Mouse (Mus musculus): ENCODE data around the gene Gm17364. TPM values are rescaled to one million over a fixed set of nuclear protein-coding genes. Genes with fewer than 3 reads are reported as not detected.

The Gm17364 gene
- not detected in 2 replicates for polyA plus RNA-seq (2014; fragmentation: Nextera tagmentation; extraction: Ambion mirVana)

GRCm38 (mm10) chr13:41273927-41274650, at the start of gene Gm17364:
TSS of gene Gm17364 (minus strand) at chr13:41273977.
- Histone ChIP-seq H3K27ac (ENCODE audit: low read depth, low read length) (no peak within 1 kb of the TSS), H3K4me1 (ENCODE audit: control insufficient read depth, insufficient read depth, low read length) (no peaks in the 10 kb centered on the region), H3K9ac (ENCODE audit: low read length) (no peak within 1 kb of the TSS), H3K36me3 (ENCODE audit: control insufficient read depth, insufficient read depth, low read length) (no peaks in the 10 kb centered on the region), H3K27me3 (ENCODE audit: control insufficient read depth, insufficient read depth, low read length) (no peaks in the 10 kb centered on the region), H3K9me3 (ENCODE audit: control insufficient read depth, low read length) (no peaks in the 10 kb centered on the region), H3K4me3 (ENCODE audit: low read depth, low read length) (no peak within 1 kb of the TSS), H3K4me2 (ENCODE audit: low read depth) (no peak within 1 kb of the TSS)
- WGBS = 96% methylated on average over 10 of the region's 10 CpGs
- ATAC-seq (ENCODE audit: insufficient read depth, low FRiP score, low TSS enrichment) (no peak), DNase-seq (ENCODE audit: low spot score) (no peak)

GRCm38 (mm10) chr13:41321433-41321832, 47.7 kb upstream of the Gm17364 start:
- Histone ChIP-seq H3K27me3 (ENCODE audit: control insufficient read depth, insufficient read depth, low read length) (no peaks in the 10 kb centered on the region), H3K27ac (ENCODE audit: low read depth, low read length) (no peak overlapping the region), H3K4me3 (ENCODE audit: low read depth, low read length) (no peak overlapping the region), H3K4me2 (ENCODE audit: low read depth) (no peak overlapping the region), H3K9ac (ENCODE audit: low read length) (no peak overlapping the region), H3K36me3 (ENCODE audit: control insufficient read depth, insufficient read depth, low read length) (peaks cover 1% of the 10 kb centered on the region; the same call in 1 of the 2 replicates), H3K4me1 (ENCODE audit: control insufficient read depth, insufficient read depth, low read length) (peaks cover 3% of the 10 kb centered on the region; the same call in 1 of the 2 replicates), H3K9me3 (ENCODE audit: control insufficient read depth, low read length) (no peaks in the 10 kb centered on the region)
- no peak for ATAC-seq (ENCODE audit: insufficient read depth, low FRiP score, low TSS enrichment)
- no peak for DNase-seq (ENCODE audit: low spot score)
- 87% methylated on average over 3 of the region's 3 CpGs for WGBS

GRCm38 (mm10) chr13:41320749-41321148, 47.0 kb upstream of the Gm17364 start:
- no peak overlapping the region for H3K4me3 ChIP-seq (ENCODE audit: low read depth, low read length)
- no peak overlapping the region for H3K27ac ChIP-seq (ENCODE audit: low read depth, low read length)
- H3K9ac ChIP-seq (ENCODE audit: low read length) = no peak overlapping the region
- H3K9me3 ChIP-seq (ENCODE audit: control insufficient read depth, low read length) = no peaks in the 10 kb centered on the region
- whole genome bisulfite sequencing = 79% methylated on average over 5 of the region's 5 CpGs
- peaks cover 3% of the 10 kb centered on the region; the same call in 1 of the 2 replicates for H3K4me1 ChIP-seq (ENCODE audit: control insufficient read depth, insufficient read depth, low read length)
- no peaks in the 10 kb centered on the region for H3K27me3 ChIP-seq (ENCODE audit: control insufficient read depth, insufficient read depth, low read length)
- no peak overlapping the region for H3K4me2 ChIP-seq (ENCODE audit: low read depth)
- no peak for DNase-seq (ENCODE audit: low spot score)
- peaks cover 7% of the 10 kb centered on the region for H3K36me3 ChIP-seq (ENCODE audit: control insufficient read depth, insufficient read depth, low read length)
- ATAC-seq (ENCODE audit: insufficient read depth, low FRiP score, low TSS enrichment) = no peak

- Histone ChIP-seq H3K4me3 (ENCODE audit: low read depth, low read length) (no peak overlapping the region), H3K36me3 (ENCODE audit: control insufficient read depth, insufficient read depth, low read length) (no peaks in the 10 kb centered on the region), H3K4me1 (ENCODE audit: control insufficient read depth, insufficient read depth, low read length) (peaks cover 6% of the 10 kb centered on the region; the same call in 1 of the 2 replicates), H3K27me3 (ENCODE audit: control insufficient read depth, insufficient read depth, low read length) (no peaks in the 10 kb centered on the region), H3K9ac (ENCODE audit: low read length) (no peak overlapping the region), H3K4me2 (ENCODE audit: low read depth) (no peak overlapping the region), H3K9me3 (ENCODE audit: control insufficient read depth, low read length) (no peaks in the 10 kb centered on the region), H3K27ac (ENCODE audit: low read depth, low read length) (no peak overlapping the region)
- WGBS = 65% methylated on average over 10 of the region's 10 CpGs
- ATAC-seq (ENCODE audit: insufficient read depth, low FRiP score, low TSS enrichment) (no peak), DNase-seq (ENCODE audit: low spot score) (peak; percentile 68)
These were observed 28.9 kb upstream of the Gm17364 start for GRCm38 (mm10) chr13:41302716-41303115.

GRCm38 (mm10) chr13:41300037-41300436, 26.3 kb upstream of the Gm17364 start:
- Histone ChIP-seq H3K4me1 (ENCODE audit: control insufficient read depth, insufficient read depth, low read length) (peaks cover 9% of the 10 kb centered on the region; the same call in 1 of the 2 replicates), H3K9me3 (ENCODE audit: control insufficient read depth, low read length) (no peaks in the 10 kb centered on the region), H3K27ac (ENCODE audit: low read depth, low read length) (no peak overlapping the region), H3K4me2 (ENCODE audit: low read depth) (no peak overlapping the region), H3K9ac (ENCODE audit: low read length) (no peak overlapping the region), H3K27me3 (ENCODE audit: control insufficient read depth, insufficient read depth, low read length) (no peaks in the 10 kb centered on the region), H3K4me3 (ENCODE audit: low read depth, low read length) (no peak overlapping the region), H3K36me3 (ENCODE audit: control insufficient read depth, insufficient read depth, low read length) (no peaks in the 10 kb centered on the region)
- ATAC-seq (ENCODE audit: insufficient read depth, low FRiP score, low TSS enrichment) = no peak
- no peak for DNase-seq (ENCODE audit: low spot score)
- WGBS = 53% methylated on average over 4 of the region's 4 CpGs

- DNase-seq (ENCODE audit: low spot score) (peak; percentile 39), ATAC-seq (ENCODE audit: insufficient read depth, low FRiP score, low TSS enrichment) (peak; percentile 42; the same call in 1 of the 2 replicates)
- no peaks in the 10 kb centered on the region for H3K27me3 ChIP-seq (ENCODE audit: control insufficient read depth, insufficient read depth, low read length)
- H3K36me3 ChIP-seq (ENCODE audit: control insufficient read depth, insufficient read depth, low read length) = no peaks in the 10 kb centered on the region
- H3K4me2 ChIP-seq (ENCODE audit: low read depth) = no peak overlapping the region
- no peak overlapping the region for H3K4me3 ChIP-seq (ENCODE audit: low read depth, low read length)
- H3K27ac ChIP-seq (ENCODE audit: low read depth, low read length) = no peak overlapping the region
- WGBS = 19% methylated on average over 5 of the region's 5 CpGs
- no peak overlapping the region for H3K9ac ChIP-seq (ENCODE audit: low read length)
- no peaks in the 10 kb centered on the region for H3K9me3 ChIP-seq (ENCODE audit: control insufficient read depth, low read length)
- peaks cover 12% of the 10 kb centered on the region; the same call in 1 of the 2 replicates for H3K4me1 ChIP-seq (ENCODE audit: control insufficient read depth, insufficient read depth, low read length)
These were observed 25.2 kb upstream of the Gm17364 start for GRCm38 (mm10) chr13:41298996-41299395.

GRCm38 (mm10) chr13:41298533-41298932, 24.8 kb upstream of the Gm17364 start:
- no peak overlapping the region for H3K4me3 ChIP-seq (ENCODE audit: low read depth, low read length)
- H3K27me3 ChIP-seq (ENCODE audit: control insufficient read depth, insufficient read depth, low read length) = no peaks in the 10 kb centered on the region
- no peaks in the 10 kb centered on the region for H3K9me3 ChIP-seq (ENCODE audit: control insufficient read depth, low read length)
- no peak for DNase-seq (ENCODE audit: low spot score)
- no peak overlapping the region for H3K4me2 ChIP-seq (ENCODE audit: low read depth)
- H3K4me1 ChIP-seq (ENCODE audit: control insufficient read depth, insufficient read depth, low read length) = peaks cover 13% of the 10 kb centered on the region; the same call in 1 of the 2 replicates
- WGBS = 54% methylated on average over 2 of the region's 2 CpGs
- ATAC-seq (ENCODE audit: insufficient read depth, low FRiP score, low TSS enrichment) = no peak
- no peaks in the 10 kb centered on the region for H3K36me3 ChIP-seq (ENCODE audit: control insufficient read depth, insufficient read depth, low read length)
- H3K9ac ChIP-seq (ENCODE audit: low read length) = no peak overlapping the region
- no peak overlapping the region for H3K27ac ChIP-seq (ENCODE audit: low read depth, low read length)

GRCm38 (mm10) chr13:41296396-41296795, 22.6 kb upstream of the Gm17364 start:
- WGBS = 40% methylated on average over 10 of the region's 10 CpGs
- H3K4me3 ChIP-seq (ENCODE audit: low read depth, low read length) = no peak overlapping the region
- no peak overlapping the region for H3K27ac ChIP-seq (ENCODE audit: low read depth, low read length)
- no peaks in the 10 kb centered on the region for H3K9me3 ChIP-seq (ENCODE audit: control insufficient read depth, low read length)
- no peaks in the 10 kb centered on the region for H3K27me3 ChIP-seq (ENCODE audit: control insufficient read depth, insufficient read depth, low read length)
- peaks cover 16% of the 10 kb centered on the region; the same call in 1 of the 2 replicates for H3K4me1 ChIP-seq (ENCODE audit: control insufficient read depth, insufficient read depth, low read length)
- no peak overlapping the region for H3K4me2 ChIP-seq (ENCODE audit: low read depth)
- no peaks in the 10 kb centered on the region for H3K36me3 ChIP-seq (ENCODE audit: control insufficient read depth, insufficient read depth, low read length)
- DNase-seq (ENCODE audit: low spot score) (peak; percentile 51), ATAC-seq (ENCODE audit: insufficient read depth, low FRiP score, low TSS enrichment) (peak; percentile 63; the same call in 1 of the 2 replicates)
- H3K9ac ChIP-seq (ENCODE audit: low read length) = no peak overlapping the region

- H3K4me3 ChIP-seq (ENCODE audit: low read depth, low read length) = no peak overlapping the region
- no peaks in the 10 kb centered on the region for H3K9me3 ChIP-seq (ENCODE audit: control insufficient read depth, low read length)
- WGBS = 66% methylated on average over 6 of the region's 6 CpGs
- no peak overlapping the region for H3K9ac ChIP-seq (ENCODE audit: low read length)
- DNase-seq (ENCODE audit: low spot score) = no peak
- no peak for ATAC-seq (ENCODE audit: insufficient read depth, low FRiP score, low TSS enrichment)
- no peaks in the 10 kb centered on the region for H3K36me3 ChIP-seq (ENCODE audit: control insufficient read depth, insufficient read depth, low read length)
- H3K4me2 ChIP-seq (ENCODE audit: low read depth) = no peak overlapping the region
- no peaks in the 10 kb centered on the region for H3K27me3 ChIP-seq (ENCODE audit: control insufficient read depth, insufficient read depth, low read length)
- peaks cover 16% of the 10 kb centered on the region; the same call in 1 of the 2 replicates for H3K4me1 ChIP-seq (ENCODE audit: control insufficient read depth, insufficient read depth, low read length)
- H3K27ac ChIP-seq (ENCODE audit: low read depth, low read length) = no peak overlapping the region
These were observed 22.1 kb upstream of the Gm17364 start for GRCm38 (mm10) chr13:41295886-41296285.

Data from neural tube, embryonic 11.5 days (tissue).